Mouse (Mus musculus) testis, adult 2 months (tissue): ENCODE data around the gene Prkcd.

Experiments used
- CTCF ChIP-seq: fragments of 200-500 bp; IDR thresholded peaks from 2 replicates; pipeline ENCODE4 v1.5.1; 2012; ENCODE audit warnings: low read depth, mild to moderate bottlenecking, inconsistent platforms, low read length, moderate library complexity; ENCODE audit not compliant: control insufficient read depth, insufficient read depth, insufficient replicate concordance
- POLR2A ChIP-seq: fragments of 200-500 bp; IDR thresholded peaks from 2 replicates; pipeline ENCODE4 v1.6.1; 2012; ENCODE audit warnings: low read depth, mild to moderate bottlenecking, inconsistent platforms, low read length, moderate library complexity; ENCODE audit not compliant: control insufficient read depth

- no peak for TF ChIP-seq CTCF
- TF ChIP-seq POLR2A = no peak
Observed at GRCm38 (mm10) chr14:30576260-30576659, 49.8 kb downstream of the Prkcd start.
